Mouse (Mus musculus) liver, postnatal 0 days (tissue): ENCODE measurements around the gene Slc4a10.

Source experiments
- CTCF ChIP-seq: sonication (generic); IDR thresholded peaks from 2 replicates; pipeline ENCODE4 v1.5.1; 2016; ENCODE audit warnings: antibody characterized with exemption, low read depth
- EP300 ChIP-seq: IDR thresholded peaks from 2 replicates; pipeline ENCODE4 v1.6.1; 2016; ENCODE audit warnings: antibody characterized with exemption, low read depth, mild to moderate bottlenecking

DNA sequence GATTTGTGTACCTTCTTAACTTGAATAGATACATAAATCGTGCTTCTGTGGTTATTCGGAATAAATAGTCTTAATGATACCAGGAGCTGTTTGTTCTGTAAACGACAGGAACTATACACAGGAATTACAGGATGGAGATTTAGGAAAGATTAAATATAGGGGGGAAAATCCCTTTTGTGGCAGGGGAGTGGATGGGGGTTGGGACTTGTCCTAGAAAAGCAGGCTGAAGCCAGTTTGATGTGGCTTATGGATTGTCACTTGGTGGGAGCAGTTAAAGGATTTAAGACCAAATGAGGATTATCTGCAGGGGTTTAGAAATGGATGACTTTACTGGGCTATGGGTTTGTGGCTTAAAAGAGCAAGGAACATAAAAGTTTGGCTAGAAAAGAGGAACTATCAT, 1.9 kb downstream of the Slc4a10 start:
- TF ChIP-seq CTCF = no peak
- no peak for TF ChIP-seq EP300
